Mouse (Mus musculus): ENCODE results near the gene Ugt1a10.

GRCm38 (mm10) chr1:88165711-88166110 is 110.5 kb downstream of the Ugt1a10 start, which contains the start of gene Ugt1a5:
- TF ChIP-seq POLR2A (IDR thresholded peaks at IDR 0.05; ENCODE audit: low read depth, low read length) (no peak), CTCF (IDR thresholded peaks at IDR 0.05; ENCODE audit: extremely low read depth, insufficient read length, insufficient replicate concordance, low read depth, low read length) (no peak)

All from small intestine, adult 2 months (tissue).